Mouse (Mus musculus): ENCODE results near the gene Snd1.

Snd1 gene

DNA sequence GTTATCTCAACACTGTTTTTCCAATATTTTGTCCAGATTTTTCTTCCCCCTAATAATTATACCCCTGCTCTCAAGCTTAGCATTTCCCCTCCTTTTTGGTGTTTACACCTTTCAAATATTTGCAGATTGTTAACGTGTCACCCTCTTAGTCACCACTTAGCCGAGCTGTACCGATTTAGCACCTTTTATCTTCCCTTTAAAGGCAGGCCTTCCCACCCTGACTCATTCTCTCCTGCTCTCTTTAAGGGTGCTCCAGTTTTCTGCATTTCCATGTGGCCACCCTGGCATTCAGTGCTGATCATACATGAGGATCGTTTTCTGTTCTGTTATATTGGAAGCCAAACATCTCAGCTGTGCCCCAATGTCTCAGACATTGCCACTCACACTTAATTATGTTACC lies 314.7 kb downstream of the Snd1 start:
- in situ Hi-C loops (cut with MboI, MseI) = no loop called here

- in situ Hi-C loops (cut with MboI, MseI) = no loop called here
Observed at GRCm38 (mm10) chr6:28791183-28791582, 316.2 kb downstream of the Snd1 start.

DNA sequence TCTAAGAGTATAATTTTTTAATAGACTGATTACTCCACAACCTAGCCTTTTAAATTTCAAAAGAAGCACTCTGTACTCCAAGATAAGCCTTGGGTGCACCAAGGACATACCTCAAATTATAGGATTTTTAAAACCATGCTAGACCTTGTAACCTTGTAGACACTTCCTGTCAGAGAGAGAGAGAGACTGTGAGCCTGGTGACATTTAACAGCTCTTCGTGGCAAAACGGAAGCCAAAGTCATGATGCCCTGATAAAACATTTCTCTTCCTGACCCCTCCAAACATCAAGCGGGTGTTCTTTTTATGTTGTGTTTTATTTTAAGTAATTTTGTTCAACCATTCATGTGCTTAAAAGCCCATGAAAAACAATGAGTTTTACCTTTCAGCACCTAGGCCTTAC lies 316.9 kb downstream of the Snd1 start:
- in situ Hi-C loops (cut with MboI, MseI) = no loop called here

- in situ Hi-C loops (cut with MboI, MseI) = no loop called here
Observed at GRCm38 (mm10) chr6:28795380-28795779, 320.4 kb downstream of the Snd1 start.

- in situ Hi-C loops (cut with MboI, MseI) = no loop called here
Observed at GRCm38 (mm10) chr6:28795792-28796515, 321.0 kb downstream of the Snd1 start.

- in situ Hi-C loops (cut with MboI, MseI) = loop anchor here in 1 of 2 experiments (5.0 kb wide), 1 partner anchor 38 kb away; no protein-coding TSS in a partner anchor
Observed at GRCm38 (mm10) chr6:28799818-28800217, 324.9 kb downstream of the Snd1 start.

- in situ Hi-C loops (cut with MboI, MseI) = loop anchor here in 1 of 2 experiments (5.0 kb wide), 1 partner anchor 39 kb away; no protein-coding TSS in a partner anchor
Observed at GRCm38 (mm10) chr6:28800976-28801375, 326.0 kb downstream of the Snd1 start.

GRCm38 (mm10) chr6:28803678-28804279 lies 328.8 kb downstream of the Snd1 start:
- in situ Hi-C loops (cut with MboI, MseI) = loop anchor here in 1 of 2 experiments (5.0 kb wide), 1 partner anchor 41 kb away; no protein-coding TSS in a partner anchor

DNA sequence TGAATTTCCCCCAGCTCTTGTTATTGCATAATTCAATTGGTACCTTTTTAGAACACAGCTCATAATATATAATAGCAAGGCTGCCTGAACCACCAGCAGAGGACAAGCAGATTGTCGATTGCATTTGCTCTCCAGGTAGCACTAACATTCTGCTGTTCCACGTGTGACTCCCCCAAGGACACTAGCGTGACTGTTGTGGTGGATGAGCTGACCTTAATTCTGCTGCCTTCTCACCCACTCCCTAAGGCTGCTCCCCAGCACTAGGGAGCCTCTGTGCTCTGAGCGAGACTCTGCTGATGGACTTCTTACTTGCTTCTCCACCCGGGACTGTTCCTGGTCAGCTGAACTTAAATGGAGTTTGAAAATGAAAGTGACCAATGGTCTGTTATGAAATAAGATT lies 329.8 kb downstream of the Snd1 start:
- in situ Hi-C loops (cut with MboI, MseI) = loop anchor here in 1 of 2 experiments (5.0 kb wide), 1 partner anchor 42 kb away; no protein-coding TSS in a partner anchor

DNA sequence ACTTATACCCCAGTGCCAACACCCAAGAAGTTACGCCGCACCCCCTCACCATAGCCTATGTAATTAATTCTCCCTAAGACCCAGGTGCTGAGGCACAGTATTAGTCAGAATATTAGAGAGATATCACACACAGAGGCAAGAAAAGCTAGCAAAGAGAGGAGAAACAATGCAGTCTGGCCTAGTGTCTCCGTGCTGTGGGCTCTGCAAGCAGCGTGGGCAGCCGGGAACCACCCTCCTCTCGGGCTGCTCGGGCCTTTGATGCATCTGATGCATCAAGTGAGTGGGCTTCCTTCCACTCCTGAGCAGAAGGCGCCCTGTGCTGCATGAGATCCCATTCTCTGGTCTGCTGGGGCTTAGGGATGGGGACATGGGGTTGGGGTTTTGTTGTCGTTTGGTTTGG lies 338.1 kb downstream of the Snd1 start:
- in situ Hi-C loops (cut with MboI, MseI) = no loop called here

DNA sequence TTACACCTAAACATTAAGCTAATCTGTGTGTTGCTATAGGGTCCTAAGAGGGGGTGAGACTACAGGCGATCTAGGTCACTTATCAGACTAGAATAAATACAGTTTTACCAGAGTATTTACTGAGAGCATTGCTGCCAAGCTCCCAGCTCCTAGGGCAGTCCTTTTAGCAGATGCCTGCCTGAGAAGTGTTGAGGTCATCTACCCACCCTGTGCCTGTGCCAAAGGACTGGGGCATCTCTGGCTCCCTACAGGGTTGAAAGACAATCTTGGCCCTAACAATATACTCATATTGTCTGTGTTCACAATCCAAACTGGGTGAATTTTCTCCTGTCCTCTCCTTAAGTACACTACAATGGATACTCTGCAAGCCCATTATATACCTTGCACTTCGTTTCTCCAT lies 340.0 kb downstream of the Snd1 start:
- in situ Hi-C loops (cut with MboI, MseI) = no loop called here

DNA sequence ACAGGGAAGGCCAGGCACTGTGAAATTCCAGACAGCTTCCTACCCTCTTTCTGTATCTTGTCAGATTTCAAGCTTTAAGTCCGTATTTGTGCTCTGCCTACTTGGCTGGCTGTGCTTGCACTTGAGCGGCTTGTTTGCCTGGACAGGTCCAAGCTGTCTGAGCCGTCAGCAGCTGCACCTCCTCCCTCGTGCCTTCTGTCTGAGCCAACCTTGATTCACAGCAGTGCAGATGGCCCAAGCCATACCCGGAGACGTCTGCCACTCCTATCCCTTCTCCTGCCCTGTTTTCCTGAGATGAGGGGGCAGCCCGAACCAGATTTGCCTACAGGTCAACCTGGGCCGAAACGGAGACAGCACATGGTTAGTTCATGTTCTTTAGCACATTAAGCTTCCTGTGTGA lies 342.1 kb downstream of the Snd1 start:
- in situ Hi-C loops (cut with MboI, MseI) = no loop called here

GRCm38 (mm10) chr6:28819509-28820358 lies 344.8 kb downstream of the Snd1 start:
- in situ Hi-C loops (cut with MboI, MseI) = no loop called here

GRCm38 (mm10) chr6:28822296-28822695 lies 347.4 kb downstream of the Snd1 start:
- in situ Hi-C loops (cut with MboI, MseI) = no loop called here

GRCm38 (mm10) chr6:28823375-28823774 lies 348.4 kb downstream of the Snd1 start:
- in situ Hi-C loops (cut with MboI, MseI) = no loop called here

GRCm38 (mm10) chr6:28823802-28824201 lies 348.9 kb downstream of the Snd1 start:
- in situ Hi-C loops (cut with MboI, MseI) = no loop called here

DNA sequence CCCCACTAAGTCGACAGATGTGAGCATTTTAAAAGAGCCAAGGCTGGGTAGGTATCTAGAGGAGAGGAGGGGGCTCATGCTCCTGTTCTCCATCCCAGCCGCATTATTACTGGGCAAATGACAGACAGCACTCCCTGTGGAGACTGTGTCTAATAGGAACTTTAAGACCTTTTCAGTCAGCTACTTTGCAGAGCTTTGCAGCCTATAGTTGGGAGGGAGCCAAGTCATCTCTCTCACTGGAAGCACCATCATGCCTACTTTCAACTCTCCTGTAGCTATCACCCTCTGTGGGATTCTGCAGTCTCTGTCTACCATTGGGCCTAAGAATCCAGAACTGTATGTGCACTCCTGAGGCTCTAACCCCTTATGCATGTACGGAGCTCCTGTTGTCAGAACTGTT lies 351.0 kb downstream of the Snd1 start:
- in situ Hi-C loops (cut with MboI, MseI) = no loop called here

DNA sequence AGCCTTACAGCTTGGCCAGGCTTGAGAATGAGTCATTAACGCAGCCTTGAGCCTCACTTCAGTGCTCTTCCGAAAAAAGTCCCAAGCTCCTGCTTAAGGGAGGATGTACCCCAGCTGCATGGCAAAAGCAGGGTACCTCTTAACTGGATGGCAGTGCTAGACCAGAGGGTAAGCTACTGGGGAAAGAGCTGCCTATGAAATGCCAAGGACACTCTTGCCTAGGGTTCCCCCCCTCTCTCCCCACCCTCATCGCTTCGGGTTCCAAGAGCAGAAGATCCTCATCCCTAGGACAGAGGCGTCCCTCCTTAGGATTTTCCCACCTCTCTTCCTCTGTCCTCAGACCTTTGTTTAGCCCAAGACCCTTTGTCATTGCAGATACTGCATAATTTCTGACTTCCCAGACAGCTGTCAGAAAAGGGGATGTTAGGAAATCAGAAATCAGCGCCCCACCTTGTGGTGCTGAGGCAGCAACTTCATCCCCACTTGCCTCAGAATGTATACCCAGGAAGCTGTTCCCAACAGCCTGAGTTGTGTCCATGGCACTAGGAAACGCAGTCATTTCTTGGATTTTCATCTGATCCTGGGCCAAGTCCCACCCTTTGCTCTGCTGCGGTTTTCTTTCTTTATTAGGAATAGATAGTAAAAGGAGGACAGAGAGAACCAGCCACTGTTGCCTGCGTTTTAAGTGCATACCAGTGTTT lies 351.9 kb downstream of the Snd1 start:
- in situ Hi-C loops (cut with MboI, MseI) = no loop called here

DNA sequence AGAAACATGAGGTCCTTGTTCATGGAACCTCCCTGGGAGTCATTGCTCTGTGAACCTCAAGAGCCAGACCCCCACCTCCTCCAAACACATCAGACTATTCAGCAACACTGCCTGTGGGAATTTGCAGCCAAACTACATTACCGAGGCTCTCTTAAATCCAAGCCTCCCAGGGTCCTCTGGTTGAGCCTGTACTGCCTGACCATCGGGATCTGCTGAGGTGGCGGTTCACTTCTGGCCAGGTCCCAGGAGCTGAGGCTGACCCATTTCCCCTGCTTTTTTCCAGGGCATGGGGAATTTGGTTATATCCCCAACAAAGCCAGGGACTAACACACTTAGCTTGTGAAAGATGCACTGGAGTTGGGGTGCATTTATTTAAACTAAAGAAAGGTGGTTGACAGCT lies 352.6 kb downstream of the Snd1 start:
- in situ Hi-C loops (cut with MboI, MseI) = no loop called here

DNA sequence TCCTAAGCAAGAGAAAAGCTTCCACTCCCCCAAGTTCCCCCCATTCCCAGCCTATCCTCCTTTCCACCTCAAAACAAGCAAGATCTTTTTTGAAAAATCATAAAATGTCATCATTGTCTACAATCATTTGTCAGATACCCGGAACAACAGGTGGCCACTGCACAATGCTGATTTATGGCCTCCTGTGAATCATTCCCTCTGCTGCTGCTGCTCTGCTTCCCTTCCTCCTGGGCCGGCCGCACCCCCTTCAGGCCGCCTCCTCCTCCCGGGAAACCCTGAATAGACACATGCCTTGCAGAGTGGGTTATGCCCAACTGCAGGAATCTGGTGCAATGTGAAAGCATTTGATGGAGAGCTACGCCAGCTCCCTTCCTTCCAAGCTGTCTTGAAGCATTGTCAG lies 353.7 kb downstream of the Snd1 start:
- in situ Hi-C loops (cut with MboI, MseI) = no loop called here

DNA sequence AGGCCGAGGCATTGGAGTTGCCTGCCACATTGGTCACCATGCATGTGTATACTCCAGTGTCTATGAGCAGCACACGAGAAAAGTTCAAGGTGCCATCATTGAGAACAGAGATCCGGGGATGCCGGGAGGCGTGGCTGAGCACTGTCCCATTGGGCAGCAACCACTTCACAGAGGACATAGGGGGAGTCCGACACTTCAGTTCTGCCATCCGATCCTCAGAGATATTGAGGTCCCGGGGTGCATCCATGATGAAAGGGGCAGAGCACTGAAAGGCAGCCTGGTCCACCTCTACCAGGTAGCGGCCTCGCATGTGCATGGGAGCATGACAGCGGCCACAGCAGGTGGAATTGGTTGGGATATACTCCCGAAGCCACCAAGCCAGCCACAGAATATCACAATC lies 355.4 kb downstream of the Snd1 start:
- in situ Hi-C loops (cut with MboI, MseI) = no loop called here
